Mouse (Mus musculus): Measurements from ENCODE around the gene Scn8a. TPM values are rescaled to one million over a fixed set of nuclear protein-coding genes. Genes with fewer than 3 reads are reported as not detected.

Scn8a gene
- polyA plus RNA-seq, 1 experiment from 2014 or later, result 18.1 TPM

DNA sequence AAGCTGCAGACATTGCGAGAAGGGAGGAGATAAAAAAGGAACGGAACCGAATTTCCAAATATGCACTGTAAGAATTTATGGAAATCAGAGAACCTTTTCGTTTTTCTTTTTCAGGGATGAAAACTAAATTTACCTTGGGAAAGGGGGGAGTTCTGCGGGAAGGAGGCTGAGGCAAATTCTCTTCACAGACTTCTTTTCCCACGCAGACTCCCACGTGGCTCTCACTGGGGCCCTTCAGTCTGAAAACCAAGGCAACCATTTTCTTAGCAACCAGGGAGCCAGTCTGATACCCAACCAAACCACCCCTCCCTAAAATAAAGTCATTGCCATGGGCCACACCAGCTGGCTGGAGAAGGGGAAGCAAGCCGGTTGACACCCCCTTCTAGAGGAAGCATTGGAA, 136.1 kb downstream of the Scn8a start:
- 82% methylated on average over 8 of the region's 8 CpGs for WGBS
- no peak for ATAC-seq

DNA sequence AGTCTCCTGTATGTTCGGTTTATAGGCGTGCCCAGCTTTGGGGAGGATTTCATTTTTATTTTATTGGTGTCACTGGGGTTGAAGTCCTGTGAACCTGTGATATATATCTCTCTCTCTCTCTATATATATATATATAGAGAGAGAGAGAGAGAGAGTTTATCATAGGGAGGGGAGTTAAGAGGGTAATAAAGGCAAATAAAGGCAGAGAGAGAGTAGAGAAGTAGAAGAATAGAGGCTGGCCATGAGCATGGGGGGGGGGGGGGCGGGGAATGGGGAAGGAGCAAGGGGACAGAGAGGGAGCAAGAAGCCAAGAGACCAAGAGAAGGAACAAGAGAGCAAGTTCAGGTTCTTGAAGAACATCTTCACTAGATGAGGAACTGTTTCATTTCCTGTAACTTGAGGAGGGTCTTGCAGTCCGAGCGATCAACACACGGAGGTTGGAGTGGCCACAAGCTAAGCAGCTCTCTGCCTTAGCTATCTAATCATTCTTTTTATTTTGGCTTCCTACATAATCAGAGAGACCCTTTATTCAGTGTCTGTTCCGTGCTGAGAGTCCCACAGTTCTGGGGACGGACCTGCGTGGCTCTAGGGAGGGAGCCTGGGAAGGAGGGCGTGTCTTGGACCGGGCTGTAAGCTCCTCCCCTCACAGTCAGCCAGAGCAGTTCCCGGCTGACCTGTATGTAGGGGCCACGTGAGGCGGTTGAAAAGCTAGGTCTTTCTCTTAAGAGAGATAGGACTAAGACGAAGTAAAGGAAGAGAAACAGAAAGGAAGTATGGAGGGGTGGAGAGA, 136.8 kb downstream of the Scn8a start:
- H3K27ac ChIP-seq (ENCODE audit: low read length), result no peak overlapping the region
- ATAC-seq, result no peak
- 15% methylated on average over 14 of the region's 15 CpGs for WGBS

More for the DNA sequence above, 136.1 kb downstream of the Scn8a start:
- Histone ChIP-seq H3K4me2 (ENCODE audit: low read length) (no peak overlapping the region), H3K27me3 (ENCODE audit: control insufficient read depth, insufficient read depth, low read depth, low read length) (no peaks in the 10 kb centered on the region), H3K4me3 (ENCODE audit: low read depth, low read length) (no peak overlapping the region), H3K9me3 (replicated peaks; ENCODE audit: control insufficient read depth, low read length, poor library complexity, severe bottlenecking) (no peaks in the 10 kb centered on the region), H3K27ac (ENCODE audit: low read length) (no peak overlapping the region), H3K36me3 (ENCODE audit: control insufficient read depth, insufficient read depth, low read length) (peaks cover 10% of the 10 kb centered on the region), H3K4me1 (ENCODE audit: control insufficient read depth, insufficient read depth, low read length) (no peaks in the 10 kb centered on the region; the same call in 1 of the 2 replicates), H3K9ac (ENCODE audit: low read depth, low read length) (no peak overlapping the region)

DNA sequence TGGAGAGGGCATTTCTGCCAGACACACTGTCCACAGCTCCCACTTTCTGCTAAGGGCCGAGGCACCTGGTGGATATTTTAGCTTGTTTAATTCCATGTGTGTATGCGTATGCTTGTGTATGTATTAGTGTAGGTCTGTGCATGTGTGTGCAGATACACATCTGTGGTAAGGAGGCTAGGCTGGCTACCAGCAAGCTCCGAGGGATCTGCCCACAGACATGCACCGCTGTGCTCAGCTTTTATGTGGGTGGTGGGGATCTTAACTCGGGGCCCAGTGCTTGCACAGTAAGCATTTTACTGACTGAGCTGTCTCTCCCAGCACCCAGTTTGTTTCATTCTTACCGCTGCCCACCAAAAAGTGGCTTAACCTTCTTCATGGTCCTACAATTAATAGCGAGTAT, 137.6 kb downstream of the Scn8a start:
- ATAC-seq, result no peak
- Histone ChIP-seq H3K36me3 (ENCODE audit: control insufficient read depth, insufficient read depth, low read length) (peaks cover 14% of the 10 kb centered on the region), H3K4me1 (ENCODE audit: control insufficient read depth, insufficient read depth, low read length) (no peaks in the 10 kb centered on the region; the same call in 1 of the 2 replicates), H3K9me3 (replicated peaks; ENCODE audit: control insufficient read depth, low read length, poor library complexity, severe bottlenecking) (no peaks in the 10 kb centered on the region), H3K9ac (ENCODE audit: low read depth, low read length) (no peak overlapping the region), H3K4me2 (ENCODE audit: low read length) (no peak overlapping the region), H3K27ac (ENCODE audit: low read length) (no peak overlapping the region), H3K4me3 (ENCODE audit: low read depth, low read length) (no peak overlapping the region), H3K27me3 (ENCODE audit: control insufficient read depth, insufficient read depth, low read depth, low read length) (no peaks in the 10 kb centered on the region)
- WGBS, result 70% methylated on average over 7 of the region's 7 CpGs

More for the DNA sequence above, 136.8 kb downstream of the Scn8a start:
- no peak overlapping the region for H3K9ac ChIP-seq (ENCODE audit: low read depth, low read length)
- H3K4me3 ChIP-seq (ENCODE audit: low read depth, low read length), result peak overlapping the region; percentile 23; the same call in 1 of the 2 replicates
- no peaks in the 10 kb centered on the region for H3K27me3 ChIP-seq (ENCODE audit: control insufficient read depth, insufficient read depth, low read depth, low read length)
- H3K4me2 ChIP-seq (ENCODE audit: low read length), result peak overlapping the region; percentile 50
- no peaks in the 10 kb centered on the region; the same call in 1 of the 2 replicates for H3K4me1 ChIP-seq (ENCODE audit: control insufficient read depth, insufficient read depth, low read length)
- no peaks in the 10 kb centered on the region for H3K9me3 ChIP-seq (replicated peaks; ENCODE audit: control insufficient read depth, low read length, poor library complexity, severe bottlenecking)
- peaks cover 13% of the 10 kb centered on the region for H3K36me3 ChIP-seq (ENCODE audit: control insufficient read depth, insufficient read depth, low read length)

GRCm38 (mm10) chr15:101008386-101009010, 138.8 kb downstream of the Scn8a start:
- 87% methylated on average over 14 of the region's 14 CpGs for WGBS
- H3K36me3 ChIP-seq (ENCODE audit: control insufficient read depth, insufficient read depth, low read length), result peaks cover 12% of the 10 kb centered on the region; the same call in 1 of the 2 replicates
- H3K4me1 ChIP-seq (ENCODE audit: control insufficient read depth, insufficient read depth, low read length), result no peaks in the 10 kb centered on the region; the same call in 1 of the 2 replicates
- H3K4me3 ChIP-seq (ENCODE audit: low read depth, low read length), result no peak overlapping the region
- H3K4me2 ChIP-seq (ENCODE audit: low read length), result no peak overlapping the region
- H3K9ac ChIP-seq (ENCODE audit: low read depth, low read length), result no peak overlapping the region
- H3K9me3 ChIP-seq (replicated peaks; ENCODE audit: control insufficient read depth, low read length, poor library complexity, severe bottlenecking), result no peaks in the 10 kb centered on the region
- H3K27me3 ChIP-seq (ENCODE audit: control insufficient read depth, insufficient read depth, low read depth, low read length), result no peaks in the 10 kb centered on the region
- no peak for ATAC-seq
- no peak overlapping the region for H3K27ac ChIP-seq (ENCODE audit: low read length)

GRCm38 (mm10) chr15:101011352-101011751, 141.7 kb downstream of the Scn8a start:
- WGBS, result 94% methylated on average over 6 of the region's 6 CpGs
- Histone ChIP-seq H3K9ac (ENCODE audit: low read depth, low read length) (no peak overlapping the region), H3K36me3 (ENCODE audit: control insufficient read depth, insufficient read depth, low read length) (peaks cover 22% of the 10 kb centered on the region), H3K4me1 (ENCODE audit: control insufficient read depth, insufficient read depth, low read length) (no peaks in the 10 kb centered on the region; the same call in 1 of the 2 replicates), H3K4me3 (ENCODE audit: low read depth, low read length) (no peak overlapping the region), H3K9me3 (replicated peaks; ENCODE audit: control insufficient read depth, low read length, poor library complexity, severe bottlenecking) (no peaks in the 10 kb centered on the region), H3K4me2 (ENCODE audit: low read length) (no peak overlapping the region), H3K27ac (ENCODE audit: low read length) (no peak overlapping the region), H3K27me3 (ENCODE audit: control insufficient read depth, insufficient read depth, low read depth, low read length) (no peaks in the 10 kb centered on the region)
- ATAC-seq, result no peak

DNA sequence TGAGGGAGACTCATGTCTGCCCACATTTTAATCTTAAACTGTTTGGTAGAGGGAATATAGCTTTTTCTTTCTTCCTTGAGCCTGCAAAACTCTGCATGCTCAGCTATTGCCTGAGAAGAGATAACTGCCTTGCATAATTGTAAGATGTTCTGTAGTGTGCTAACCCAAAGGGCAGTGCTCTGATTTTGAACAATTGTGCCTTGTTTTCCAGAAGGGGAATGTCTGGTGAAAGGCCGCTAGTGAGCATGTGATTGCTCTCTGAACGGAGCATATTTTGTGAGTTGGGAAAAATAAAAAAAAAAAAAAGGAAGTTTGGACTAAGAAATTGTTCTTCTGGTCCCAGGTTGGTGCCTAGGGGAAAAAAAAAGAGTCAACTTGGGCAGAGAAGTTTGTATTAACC, 159.3 kb downstream of the Scn8a start:
- 68% methylated on average over 2 of the region's 2 CpGs for WGBS
- H3K4me2 ChIP-seq (ENCODE audit: low read length), result no peak overlapping the region
- no peaks in the 10 kb centered on the region for H3K9me3 ChIP-seq (replicated peaks; ENCODE audit: control insufficient read depth, low read length, poor library complexity, severe bottlenecking)
- no peak for ATAC-seq
- H3K36me3 ChIP-seq (ENCODE audit: control insufficient read depth, insufficient read depth, low read length), result peaks cover 22% of the 10 kb centered on the region
- H3K27ac ChIP-seq (ENCODE audit: low read length), result no peak overlapping the region
- no peaks in the 10 kb centered on the region for H3K27me3 ChIP-seq (ENCODE audit: control insufficient read depth, insufficient read depth, low read depth, low read length)
- H3K4me3 ChIP-seq (ENCODE audit: low read depth, low read length), result no peak overlapping the region
- H3K4me1 ChIP-seq (ENCODE audit: control insufficient read depth, insufficient read depth, low read length), result no peaks in the 10 kb centered on the region
- H3K9ac ChIP-seq (ENCODE audit: low read depth, low read length), result no peak overlapping the region

- no peak for ATAC-seq
- peaks cover 14% of the 10 kb centered on the region for H3K27me3 ChIP-seq (ENCODE audit: control insufficient read depth, insufficient read depth, low read depth, low read length)
These were observed 170.0 kb downstream of the Scn8a start for GRCm38 (mm10) chr15:101039651-101040050.

DNA sequence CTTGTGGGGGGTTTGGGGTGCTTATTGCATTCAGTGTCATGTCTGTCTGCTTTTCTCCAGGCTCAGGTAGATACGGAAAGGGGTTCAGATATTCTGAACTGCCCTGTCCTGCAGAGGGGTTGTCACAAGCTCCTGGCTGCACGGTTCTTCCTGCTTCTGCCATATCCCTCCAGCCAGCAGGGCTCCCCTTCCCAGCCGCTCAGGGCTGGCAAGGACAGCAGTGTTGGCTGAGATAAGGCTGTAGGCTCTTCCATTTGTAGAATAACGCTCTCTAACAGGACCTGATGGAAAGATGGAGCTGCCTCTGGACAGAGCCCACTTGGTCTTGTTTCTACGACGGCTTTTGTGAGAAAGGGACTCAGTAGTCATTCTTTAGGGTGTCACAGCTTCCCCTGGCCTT, 172.3 kb downstream of the Scn8a start:
- no peak overlapping the region for H3K4me3 ChIP-seq (ENCODE audit: low read depth, low read length)
- WGBS, result 67% methylated on average over 6 of the region's 6 CpGs
- no peaks in the 10 kb centered on the region for H3K9me3 ChIP-seq (replicated peaks; ENCODE audit: control insufficient read depth, low read length, poor library complexity, severe bottlenecking)
- no peak overlapping the region for H3K4me2 ChIP-seq (ENCODE audit: low read length)
- no peak for ATAC-seq
- H3K9ac ChIP-seq (ENCODE audit: low read depth, low read length), result no peak overlapping the region
- H3K4me1 ChIP-seq (ENCODE audit: control insufficient read depth, insufficient read depth, low read length), result peaks cover 8% of the 10 kb centered on the region
- H3K27me3 ChIP-seq (ENCODE audit: control insufficient read depth, insufficient read depth, low read depth, low read length), result peaks cover 28% of the 10 kb centered on the region
- peaks cover 17% of the 10 kb centered on the region for H3K36me3 ChIP-seq (ENCODE audit: control insufficient read depth, insufficient read depth, low read length)
- no peak overlapping the region for H3K27ac ChIP-seq (ENCODE audit: low read length)

More at GRCm38 (mm10) chr15:101039651-101040050, 170.0 kb downstream of the Scn8a start:
- 52% methylated on average over 17 of the region's 17 CpGs for WGBS
- Histone ChIP-seq H3K4me2 (ENCODE audit: low read length) (no peak overlapping the region), H3K9me3 (replicated peaks; ENCODE audit: control insufficient read depth, low read length, poor library complexity, severe bottlenecking) (no peaks in the 10 kb centered on the region), H3K4me1 (ENCODE audit: control insufficient read depth, insufficient read depth, low read length) (no peaks in the 10 kb centered on the region), H3K9ac (ENCODE audit: low read depth, low read length) (no peak overlapping the region), H3K4me3 (ENCODE audit: low read depth, low read length) (no peak overlapping the region), H3K36me3 (ENCODE audit: control insufficient read depth, insufficient read depth, low read length) (peaks cover 25% of the 10 kb centered on the region), H3K27ac (ENCODE audit: low read length) (no peak overlapping the region)

DNA sequence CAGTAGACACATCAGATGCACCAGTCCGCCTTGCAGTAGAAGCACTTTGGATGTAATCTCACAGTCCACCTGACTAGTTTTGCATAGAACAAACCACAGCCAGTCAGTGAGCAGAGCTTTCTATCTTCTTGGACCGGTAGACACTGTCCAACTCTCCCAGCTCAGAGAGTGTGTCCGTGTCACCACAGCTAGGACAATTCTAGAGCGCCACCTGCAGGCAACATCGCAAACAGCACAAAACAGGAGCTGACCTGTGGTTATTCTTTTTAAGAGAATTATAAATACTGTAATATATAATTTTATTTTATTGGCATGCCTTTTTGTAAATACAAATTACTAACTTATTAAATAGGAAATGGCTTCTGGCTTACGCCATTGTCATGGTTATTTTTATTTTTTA, 173.0 kb downstream of the Scn8a start:
- no peak overlapping the region for H3K27ac ChIP-seq (ENCODE audit: low read length)
- H3K9me3 ChIP-seq (replicated peaks; ENCODE audit: control insufficient read depth, low read length, poor library complexity, severe bottlenecking), result no peaks in the 10 kb centered on the region
- H3K9ac ChIP-seq (ENCODE audit: low read depth, low read length), result no peak overlapping the region
- H3K27me3 ChIP-seq (ENCODE audit: control insufficient read depth, insufficient read depth, low read depth, low read length), result peaks cover 33% of the 10 kb centered on the region
- peaks cover 11% of the 10 kb centered on the region for H3K4me1 ChIP-seq (ENCODE audit: control insufficient read depth, insufficient read depth, low read length)
- H3K36me3 ChIP-seq (ENCODE audit: control insufficient read depth, insufficient read depth, low read length), result peaks cover 13% of the 10 kb centered on the region
- WGBS, result 27% methylated on average over 6 of the region's 6 CpGs
- no peak overlapping the region for H3K4me3 ChIP-seq (ENCODE audit: low read depth, low read length)
- H3K4me2 ChIP-seq (ENCODE audit: low read length), result no peak overlapping the region
- ATAC-seq, result no peak

Data from midbrain, embryonic 16.5 days (tissue).